Mouse (Mus musculus) spleen, adult 18-20 months (tissue): ENCODE results near the gene Hrk.
A peak's percentile ranks its signal among the peaks of the same experiment; 100 is the strongest.

Source experiments
- DNase-seq, 2 experiments: peaks; one replicate each; pipeline ENCODE4 v3.0.0; 2022; ENCODE audit warnings: mixed read lengths in 2 of 2

Hrk gene

DNA sequence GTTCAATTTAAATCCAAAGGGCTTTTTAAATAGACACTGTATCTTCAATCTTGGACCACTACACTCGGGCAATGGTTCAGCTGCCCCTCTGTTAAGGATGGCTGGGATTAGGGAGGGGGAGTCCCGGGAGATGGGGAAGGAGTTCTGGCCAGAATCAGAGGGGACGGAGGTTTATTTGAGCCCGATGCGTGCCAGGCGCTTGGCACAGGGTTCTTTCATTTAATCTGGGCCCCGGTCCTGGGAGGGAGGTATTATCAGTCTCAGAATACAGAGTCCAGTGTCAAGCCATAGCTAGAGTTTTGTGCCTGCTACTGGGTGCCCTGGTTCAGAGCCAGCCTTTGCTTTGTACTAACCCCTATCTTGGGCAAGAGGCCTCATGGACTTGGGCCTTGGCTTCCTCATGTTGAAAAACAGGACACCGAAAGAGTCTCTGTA, 3.1 kb downstream of the Hrk start:
- no peak for DNase-seq

DNA sequence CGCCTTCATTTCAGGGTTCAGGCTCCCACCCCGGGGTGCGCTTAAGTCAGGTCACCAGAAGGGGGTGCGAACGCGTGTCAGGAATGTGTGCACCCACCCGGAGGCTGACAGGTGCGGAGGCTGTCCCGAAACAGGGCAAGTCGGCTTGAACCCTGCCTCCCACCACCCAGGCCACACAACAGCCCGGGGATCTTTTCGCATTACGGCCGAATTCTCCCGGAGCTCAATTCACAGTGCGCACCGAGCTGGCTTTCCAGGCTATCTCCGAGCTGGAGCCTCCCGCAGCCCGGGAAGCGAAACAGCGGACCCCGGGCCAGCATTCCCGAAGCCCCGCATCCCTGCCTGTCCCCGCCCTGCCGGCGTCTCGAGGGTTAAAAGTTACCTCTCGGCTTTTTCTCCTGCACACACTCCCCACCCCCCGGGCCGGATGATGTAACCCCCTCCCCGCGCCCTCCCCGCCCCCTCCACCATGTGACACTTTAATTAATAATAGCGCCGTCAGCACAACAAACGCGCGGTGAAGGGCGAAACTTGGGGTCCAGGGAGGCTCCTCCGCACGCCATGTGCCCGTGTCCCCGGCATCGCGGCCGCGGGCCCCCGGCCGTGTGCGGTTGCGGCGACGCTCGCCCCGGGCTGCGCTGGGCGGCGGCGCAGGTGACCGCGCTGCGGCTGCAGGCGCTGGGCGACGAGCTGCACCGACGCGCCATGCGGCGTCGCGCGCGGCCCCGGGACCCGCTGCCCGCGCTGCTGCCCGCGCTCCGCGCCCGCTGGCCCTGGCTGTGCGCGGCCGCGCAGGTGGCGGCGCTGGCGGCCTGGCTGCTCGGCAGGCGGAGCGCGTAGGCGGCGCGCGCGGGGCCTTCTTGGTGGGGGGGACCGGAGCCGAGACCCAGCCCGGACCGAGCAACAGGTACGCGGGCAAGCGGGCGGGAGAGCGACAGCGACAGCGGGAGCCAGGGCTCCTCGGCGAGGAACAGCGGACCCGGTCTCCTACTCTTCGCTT, 5.1 kb downstream of the Hrk start:
- DNase-seq, result no peak

DNA sequence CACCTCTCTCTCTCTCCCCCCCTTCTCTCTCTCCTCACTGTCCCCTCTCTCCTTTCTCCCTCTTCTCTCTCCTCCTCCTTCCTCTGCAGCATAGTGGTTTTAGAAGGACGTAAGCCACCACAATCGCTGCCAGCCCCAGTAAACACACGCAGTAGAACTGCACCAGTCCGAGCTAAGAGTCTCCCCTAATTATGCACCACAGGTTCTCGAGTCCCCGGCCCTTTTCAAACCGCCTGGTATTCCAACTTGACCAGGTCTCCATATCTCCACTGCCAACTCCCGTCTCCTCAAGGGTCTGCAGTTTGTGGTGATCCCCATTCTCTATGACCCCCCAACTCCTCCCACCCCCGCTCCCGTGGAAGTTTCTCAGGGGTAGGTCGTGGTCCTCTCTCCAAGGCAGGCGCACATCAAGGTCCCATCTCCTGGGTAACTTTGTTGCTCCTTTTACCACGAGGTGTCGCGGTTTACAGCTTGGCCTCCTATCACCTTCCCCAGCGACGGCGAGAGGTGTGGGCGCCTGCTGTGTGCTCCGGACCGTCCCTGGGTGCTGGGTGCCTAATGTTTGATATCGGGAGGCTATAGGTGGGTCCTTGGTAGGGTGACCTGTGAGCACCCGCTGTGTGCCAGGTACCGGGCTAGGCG, 6.6 kb downstream of the Hrk start:
- DNase-seq, result peak in 1 of 2 experiments; percentile 26

DNA sequence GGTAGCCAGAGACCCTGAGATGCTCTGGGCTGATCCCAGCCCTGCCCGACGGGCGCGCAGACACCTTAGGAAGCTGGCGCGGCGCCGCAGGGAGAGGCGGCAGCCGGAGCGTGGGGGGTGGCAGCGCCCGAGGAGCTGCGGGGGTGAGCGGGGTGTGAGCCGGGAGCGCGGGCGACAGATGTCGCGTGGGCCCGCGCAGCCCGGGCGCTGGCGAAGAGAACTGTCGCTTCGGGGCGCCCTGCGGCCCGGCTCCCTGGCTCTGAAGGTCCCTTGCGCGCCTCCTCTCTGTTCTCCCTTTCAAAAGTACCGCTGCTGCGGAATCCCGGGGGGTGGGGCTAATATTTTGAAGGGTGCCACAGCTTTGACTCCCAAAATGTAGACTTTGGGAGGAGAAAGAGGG, 7.2 kb downstream of the Hrk start:
- no peak for DNase-seq

DNA sequence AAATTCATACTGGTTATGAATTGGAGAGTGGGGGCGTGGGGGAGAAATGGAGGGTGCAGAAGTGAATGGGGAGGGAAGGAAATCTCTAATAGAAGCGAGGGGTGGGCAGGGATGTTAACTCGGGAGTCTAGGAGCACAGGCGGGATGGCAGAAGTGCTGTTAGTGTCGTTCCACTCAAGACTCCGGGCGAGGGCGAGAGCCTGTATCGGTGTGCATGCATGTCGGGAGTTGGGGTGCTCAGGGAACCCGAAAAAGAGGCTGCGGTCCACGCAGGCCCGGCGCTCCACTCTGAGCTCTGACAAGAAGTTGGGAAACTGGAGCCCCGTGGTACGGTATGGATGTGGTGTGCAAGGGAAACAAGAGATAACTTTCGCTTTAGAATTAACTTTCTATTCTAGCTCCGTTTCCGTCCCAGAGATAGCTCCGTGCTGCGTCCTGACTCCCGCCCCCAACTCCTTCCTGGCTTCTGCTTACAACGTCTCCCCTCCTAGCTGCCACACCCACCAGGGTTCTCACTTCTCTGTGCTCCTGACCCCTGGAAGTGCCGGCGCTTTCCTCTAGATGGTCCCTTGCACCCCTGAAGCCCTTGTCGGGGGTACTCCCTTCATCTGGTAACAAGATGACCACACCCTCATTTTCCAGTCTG, 7.8 kb downstream of the Hrk start:
- DNase-seq, result no peak

DNA sequence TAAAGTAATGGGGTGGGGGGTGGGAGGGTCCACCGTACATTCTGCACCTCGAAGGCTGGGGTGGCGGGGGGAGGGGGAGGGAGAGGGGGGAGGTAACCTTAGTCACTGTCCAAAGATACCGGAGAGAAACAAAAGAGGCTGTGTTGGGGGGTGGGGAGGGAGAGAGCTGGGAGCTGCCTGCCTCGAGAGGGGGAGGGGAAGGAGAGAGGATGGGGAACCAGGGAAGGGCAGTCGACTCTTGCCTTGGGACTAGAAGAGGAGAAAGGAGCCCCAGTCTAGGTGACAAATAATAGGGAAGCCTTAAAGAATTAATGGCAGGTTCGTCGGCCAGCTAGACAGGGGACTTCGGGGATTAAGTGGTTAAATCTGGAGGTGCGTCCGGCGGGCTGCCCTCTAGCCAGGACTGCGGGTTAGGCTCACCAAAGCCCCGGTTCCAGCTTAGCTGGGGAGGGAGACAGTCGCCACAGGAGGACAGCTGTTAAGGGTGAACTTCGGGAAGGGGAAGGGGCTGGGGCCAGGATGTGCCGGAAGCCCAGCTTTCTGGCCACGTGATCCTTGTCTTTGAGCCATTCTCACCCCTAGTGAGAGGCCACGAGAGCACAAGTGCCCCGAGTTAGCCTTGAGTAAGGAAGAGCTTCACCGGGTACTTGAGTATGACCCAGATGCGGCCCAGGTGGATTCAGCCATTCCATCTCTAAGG, 10.0 kb downstream of the Hrk start:
- DNase-seq, result no peak

DNA sequence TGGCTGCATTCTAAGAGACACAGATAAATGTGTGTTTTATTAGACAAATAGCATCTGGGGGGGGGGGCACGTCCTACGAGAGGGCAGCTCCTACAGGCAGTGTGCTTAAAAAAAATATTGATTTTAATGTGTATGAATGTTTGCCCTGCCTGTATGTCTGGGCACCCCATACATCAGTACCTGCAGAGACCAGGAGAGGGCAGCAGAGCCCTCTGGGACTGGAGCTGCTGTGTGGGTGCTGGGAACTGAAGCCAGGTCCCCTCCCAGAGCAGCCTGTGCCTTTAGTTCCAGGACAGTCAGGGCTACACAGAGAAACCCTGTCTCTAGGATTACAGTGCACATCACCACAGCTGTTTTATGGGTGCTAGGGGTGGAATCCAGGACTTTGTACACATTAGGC, 10.7 kb downstream of the Hrk start:
- no peak for DNase-seq

DNA sequence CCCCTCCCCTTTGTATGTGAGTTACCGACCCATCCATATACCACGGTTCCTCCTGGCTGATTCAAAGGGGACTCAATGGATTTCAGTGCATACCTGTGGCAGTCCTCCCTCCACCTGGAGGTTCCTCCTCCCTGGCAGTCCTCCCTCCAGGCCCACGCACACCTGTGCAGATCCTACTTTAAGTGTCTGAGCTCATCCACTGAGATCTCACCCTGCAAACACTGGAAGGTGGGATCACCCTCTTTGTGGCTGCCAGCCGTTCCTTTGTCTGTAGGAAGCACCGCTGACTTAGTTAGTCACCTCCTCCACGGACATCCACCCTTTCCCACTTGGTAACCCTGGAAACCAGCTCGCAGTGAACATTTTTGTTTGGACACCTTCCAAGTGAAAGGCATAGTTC, 13.2 kb downstream of the Hrk start:
- DNase-seq, result no peak

DNA sequence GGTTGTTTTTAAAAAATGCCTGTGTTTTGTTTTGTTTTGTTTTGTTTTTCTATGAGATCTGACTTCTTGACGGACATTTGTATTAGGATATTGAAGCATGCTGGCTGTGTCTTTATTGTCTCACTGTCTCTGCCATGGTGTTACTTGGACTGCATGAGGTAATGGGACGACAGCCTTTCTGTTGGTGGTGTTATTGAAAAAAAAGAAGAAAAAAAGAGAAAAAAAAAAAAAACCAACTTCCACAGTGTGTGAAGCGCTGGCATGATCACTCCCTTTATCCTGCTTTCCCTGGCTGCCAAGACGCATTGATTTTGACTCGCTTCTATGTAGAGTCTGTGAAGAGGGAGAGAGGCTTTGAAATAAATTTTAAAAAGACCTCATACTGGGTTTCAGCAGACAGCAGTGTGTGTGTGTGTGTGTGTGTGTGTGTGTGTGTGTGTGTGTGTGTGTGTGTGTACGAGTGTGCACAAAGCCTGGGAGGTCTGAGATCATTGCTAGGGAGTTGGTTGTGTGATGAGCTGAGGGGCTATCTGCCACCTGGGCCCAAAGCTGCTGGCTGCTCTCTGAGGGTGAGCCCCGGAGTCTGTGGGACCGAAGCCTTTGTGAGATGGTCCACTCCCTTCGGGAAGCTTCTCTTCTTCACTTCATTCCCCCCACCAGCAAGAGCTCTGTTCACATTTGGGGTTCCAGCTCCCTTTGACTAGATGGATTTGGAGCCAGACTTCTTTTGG, 22.6 kb downstream of the Hrk start:
- no peak for DNase-seq

DNA sequence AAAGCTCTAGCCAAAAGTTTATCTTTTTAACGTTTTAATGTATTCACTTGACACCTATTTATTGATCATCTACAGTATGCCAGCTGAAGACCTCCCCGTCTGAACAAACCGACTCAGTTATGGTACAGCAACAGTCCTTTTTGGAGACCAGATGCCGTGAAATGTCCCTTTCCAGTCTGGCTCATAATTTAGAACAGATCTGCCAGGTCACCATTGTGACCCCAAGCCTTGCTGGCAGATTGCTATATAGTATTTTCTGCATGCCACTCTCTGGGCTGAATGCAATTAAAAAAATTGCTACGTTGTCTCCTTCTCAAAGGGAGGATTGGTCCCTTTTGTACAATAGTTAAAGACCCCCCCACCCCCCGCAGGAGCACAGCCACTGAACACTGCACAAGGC, 23.9 kb downstream of the Hrk start:
- no peak for DNase-seq

DNA sequence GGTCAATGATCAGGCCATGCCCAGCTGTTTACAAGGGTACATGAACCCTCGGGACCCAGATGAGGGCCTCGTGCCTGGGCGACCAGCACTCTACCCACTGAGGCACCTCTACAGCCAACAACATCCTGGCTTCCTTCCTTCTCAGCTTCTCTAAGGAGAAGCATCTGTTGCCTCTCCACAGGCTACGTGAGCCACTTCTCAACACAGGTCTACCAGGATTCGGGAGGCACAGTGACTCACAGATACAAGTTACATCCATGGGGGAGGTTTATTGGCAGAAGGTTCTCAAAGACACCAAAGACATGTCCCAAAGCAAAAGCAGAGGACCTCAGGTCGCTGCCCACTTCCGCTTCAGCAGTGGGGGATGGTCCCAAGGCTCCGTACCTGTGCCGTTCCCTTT, 26.0 kb downstream of the Hrk start:
- no peak for DNase-seq

DNA sequence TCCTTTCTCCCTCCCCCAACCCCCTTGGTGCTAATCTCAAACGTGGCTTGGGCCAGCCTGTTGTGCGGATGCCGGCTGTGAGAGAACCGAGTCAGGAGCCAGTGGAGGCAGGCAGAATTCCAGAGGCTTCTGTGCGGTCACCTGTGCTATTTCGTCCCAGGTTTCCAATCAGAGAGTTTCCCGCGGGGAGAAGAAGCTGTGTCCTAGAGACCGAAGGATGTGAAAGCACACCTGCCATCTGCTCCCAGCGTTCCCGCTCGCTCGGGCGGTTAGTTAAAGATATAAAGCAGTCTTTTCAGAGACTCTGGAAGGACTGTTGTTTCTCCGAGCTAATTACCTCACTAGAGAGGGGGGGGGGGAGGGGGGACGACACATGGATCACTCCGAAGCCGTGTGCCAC, 27.8 kb downstream of the Hrk start:
- no peak for DNase-seq

DNA sequence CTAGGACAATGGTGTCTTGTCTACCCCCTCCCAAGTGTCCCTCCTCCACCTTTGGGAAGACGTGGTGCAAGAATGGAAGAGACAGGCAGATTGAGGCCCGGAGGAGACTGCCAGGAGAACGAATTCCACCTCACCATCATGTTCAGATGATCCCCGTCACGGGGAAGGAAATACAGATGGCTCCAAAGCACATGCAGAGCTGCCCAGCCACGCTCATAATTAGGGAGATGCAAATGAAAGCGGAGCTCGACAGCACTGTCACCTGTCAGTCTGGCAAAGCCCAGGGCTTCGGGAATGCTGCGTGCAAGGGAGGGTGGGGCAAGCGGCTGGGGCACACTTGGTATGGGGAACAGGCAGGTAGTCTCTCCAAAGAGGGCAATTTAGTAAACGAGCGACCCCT, 33.0 kb downstream of the Hrk start:
- DNase-seq, result no peak

DNA sequence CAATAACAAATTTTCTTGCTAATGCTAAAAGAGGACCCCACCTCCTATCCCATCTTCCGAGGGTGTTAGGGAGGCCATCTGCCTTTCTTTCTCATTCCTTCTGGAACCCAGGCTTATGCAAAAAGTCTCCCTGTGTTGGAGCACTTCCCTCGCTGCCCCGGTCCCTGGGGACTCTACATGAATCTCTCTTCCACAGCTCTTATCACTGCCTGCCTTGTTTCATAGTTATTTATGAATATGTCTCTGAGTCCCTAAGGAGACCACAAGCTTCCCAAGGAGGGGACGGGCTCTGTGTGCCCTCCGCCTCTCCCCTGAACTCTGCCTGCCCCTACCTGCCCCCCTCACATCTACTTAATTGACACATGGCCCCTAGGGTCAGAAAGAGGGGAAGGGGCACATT, 35.2 kb downstream of the Hrk start:
- DNase-seq, result no peak

DNA sequence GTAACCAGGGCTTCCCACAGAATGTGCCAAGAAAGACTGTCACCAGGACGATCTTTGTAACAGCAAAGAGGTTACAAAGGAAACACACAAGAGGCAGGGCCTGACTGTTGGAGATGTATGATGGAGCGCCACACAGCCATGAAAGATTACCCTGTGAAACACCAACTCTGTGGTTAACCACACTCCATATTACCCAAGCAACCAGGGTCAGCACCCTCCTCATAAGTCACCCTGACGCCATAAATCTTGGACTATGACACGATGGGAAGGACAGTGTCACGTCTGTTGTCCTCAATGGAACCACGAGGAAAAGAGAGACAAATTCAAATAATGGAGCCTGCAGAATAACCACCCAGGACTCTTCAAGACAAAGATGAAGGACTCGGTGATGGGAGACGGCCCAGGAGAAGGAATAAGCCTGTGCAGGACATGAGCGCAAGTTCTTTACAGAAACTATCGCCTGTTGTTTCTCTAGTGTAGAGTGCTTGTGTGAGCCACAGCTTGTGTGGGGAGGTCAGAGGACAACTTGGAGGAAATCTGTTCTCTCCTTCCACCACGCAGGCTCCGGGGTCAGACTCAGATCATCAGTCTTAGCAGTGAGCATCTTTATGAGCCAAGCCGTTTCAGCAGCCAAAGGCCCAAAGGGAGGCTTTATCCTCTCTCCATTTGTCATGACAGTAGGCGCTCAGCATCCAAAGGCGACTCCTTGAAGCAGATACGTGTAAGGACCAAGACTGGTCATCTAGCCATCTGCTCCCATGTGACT, 40.4 kb downstream of the Hrk start:
- DNase-seq, result no peak

DNA sequence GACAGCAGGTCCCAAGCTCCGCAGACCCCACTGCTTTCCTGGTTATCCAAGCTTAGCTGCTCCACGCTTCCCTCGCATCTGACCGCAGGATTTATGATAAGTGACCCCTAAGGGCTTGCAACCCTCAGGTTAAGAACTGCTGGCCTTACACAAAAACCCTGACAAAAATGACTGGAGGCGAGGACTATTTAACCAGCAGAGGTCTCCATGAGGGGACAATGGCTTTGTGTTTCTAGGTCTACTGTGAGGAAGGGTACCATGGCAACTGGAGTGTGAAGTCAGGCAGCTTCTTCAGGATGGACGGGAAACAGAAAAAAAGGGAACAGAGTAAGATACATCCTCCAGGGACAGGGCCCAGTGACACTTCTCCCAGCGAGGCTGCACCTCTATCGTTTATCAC, 41.4 kb downstream of the Hrk start:
- no peak for DNase-seq

DNA sequence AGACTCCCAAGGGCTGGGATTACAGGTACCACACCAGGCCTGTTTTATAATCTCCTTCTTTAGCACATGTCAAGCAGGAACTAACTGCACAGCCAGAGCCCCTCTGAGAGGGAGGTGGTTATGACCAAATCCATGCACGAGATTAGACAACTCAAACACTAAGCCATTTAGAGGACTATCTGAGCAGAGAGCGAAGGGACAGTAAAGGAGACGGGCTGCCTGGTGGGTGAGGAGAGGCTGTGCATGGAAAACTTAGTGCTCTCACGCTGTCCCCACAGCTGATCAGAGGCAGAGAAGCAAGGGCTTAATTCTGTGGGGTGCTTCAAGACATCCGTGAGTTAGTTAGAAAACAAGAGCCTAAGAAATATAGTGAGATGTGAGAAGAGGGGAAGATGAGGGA, 49.6 kb downstream of the Hrk start:
- no peak for DNase-seq

DNA sequence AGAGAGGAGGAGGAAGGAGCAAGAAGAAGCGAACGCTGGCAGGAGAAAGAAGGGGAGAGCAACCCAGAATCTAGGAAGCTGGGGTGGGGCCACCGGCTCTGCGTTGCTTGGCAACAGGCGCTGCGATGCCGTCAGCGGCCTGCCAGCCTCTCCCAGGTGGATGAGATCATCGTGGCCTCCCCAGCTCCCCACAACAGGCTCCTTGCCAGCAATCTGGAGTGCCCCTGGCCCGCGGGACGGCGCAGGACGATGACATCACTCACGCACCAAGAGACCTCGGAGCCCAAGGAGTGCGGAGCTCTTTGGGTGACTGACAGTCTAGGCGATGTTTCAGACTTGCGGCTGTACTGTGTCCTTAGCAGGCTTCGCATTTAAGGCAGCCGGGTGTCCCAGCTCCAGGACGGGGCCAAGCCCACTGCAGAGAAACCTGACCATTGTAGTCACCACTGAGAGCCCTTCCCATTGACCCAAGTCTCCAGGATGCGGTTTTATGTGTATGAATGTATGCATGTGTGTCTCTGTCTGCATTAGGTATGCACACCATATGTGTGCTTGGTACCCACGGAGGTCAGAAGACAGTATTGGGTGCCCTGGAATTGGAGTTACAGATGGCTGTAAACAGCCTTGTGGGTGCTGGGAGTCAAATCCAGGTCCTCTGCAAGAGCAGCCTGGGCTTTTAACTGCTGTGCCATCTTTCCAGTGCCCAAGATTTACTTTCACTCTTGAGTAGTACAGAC, 50.1 kb downstream of the Hrk start:
- DNase-seq, result peak in 1 of 2 experiments; percentile 2

DNA sequence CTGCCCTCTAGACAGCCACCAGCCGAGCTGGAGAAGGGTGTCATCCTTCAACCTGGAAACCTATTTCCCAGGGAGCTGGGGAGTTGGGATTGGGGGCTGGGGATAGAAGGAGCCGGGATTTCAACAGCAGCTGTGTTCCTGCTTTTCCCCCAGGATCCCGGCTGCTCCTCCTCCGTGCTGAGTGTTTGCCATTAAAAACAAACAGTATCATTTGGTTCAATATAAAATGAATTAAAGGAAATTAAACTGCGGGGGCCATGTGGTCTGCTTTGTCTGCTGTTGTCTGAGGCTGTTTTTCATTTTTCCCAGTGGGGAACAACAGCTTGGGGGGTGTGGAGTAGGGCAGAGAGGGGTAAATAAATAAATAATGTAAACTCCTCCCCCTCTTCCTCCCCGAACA, 53.0 kb downstream of the Hrk start:
- DNase-seq, result no peak

DNA sequence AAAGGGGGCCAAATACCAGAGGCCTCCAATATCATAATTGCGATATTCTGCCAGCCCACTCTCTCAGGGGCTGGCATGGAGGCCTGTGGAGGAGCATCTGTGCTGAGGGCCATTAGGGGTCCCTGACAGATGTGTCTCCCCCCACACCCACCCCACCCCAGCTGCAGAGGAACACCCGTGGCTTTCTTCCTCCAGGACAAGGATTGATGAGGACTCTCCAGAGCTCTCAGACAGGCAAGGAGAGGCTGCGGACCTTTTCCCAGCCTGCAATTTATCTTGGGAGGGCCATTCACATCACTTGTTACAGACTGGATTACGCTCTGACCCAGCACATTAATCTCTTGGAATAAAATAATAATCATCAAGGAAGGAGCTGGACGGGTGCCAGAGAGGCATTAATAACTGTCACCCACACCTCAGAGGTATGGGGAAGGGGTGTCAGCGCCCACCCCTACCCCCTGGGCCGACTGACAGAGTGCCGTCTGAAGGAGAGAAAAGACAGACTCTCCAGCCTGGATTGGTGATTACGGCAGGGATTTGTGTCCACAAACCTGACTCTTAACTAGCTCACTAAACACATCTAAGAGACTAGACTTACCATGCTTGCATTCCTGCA, 58.8 kb downstream of the Hrk start:
- DNase-seq, result no peak
